In the genomic region with DNA sequence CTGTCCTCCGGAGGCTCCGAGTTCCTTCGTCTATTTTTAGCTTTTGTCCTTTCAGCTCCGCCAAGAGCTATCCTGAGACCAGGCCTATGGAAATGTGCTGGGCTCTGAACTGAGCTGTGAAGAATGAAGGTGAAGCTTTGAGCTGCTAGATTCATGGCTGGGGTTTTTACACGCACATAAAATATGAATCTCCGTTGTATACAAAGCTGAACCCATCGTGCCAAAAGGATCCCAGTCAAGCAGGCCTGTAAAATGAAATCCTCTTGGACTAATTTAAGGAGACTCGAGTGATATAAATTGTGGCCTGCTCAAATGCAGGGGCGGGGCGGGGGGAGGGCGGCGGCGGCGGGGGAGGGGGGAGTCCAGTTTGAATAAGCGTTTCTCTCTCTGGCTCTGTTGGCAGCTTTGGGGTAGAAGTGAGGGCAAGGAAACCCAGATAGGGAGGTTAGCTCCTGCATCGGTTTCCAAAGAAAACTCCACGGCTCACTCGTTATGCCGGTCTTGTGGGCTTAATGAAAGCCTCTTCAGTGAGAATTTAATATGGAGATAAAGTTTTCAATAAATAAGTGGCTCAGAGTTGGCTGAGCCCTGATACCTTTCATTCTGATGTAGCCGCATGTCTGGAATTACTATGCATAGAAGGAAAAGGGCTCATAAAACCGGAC, we compare ENCODE assay signal across 7 mouse cellular contexts.
DNase-seq lines count a peak whose midpoint lies in the region; ATAC-seq and TF ChIP-seq lines count a peak whose summit lies in the region.

No protein-coding gene starts in this region.

- peak; percentile 16 for DNase-seq in MN1 (ENCODE audit: low spot score)
- DNase-seq in brain, embryonic 14.5 days (ENCODE audit: low read depth), result peak; percentile 68
- peak; percentile 53 for DNase-seq in gastrocnemius, adult 18-20 months (ENCODE audit: low spot score)
- DNase-seq in T-cell, adult 2 months (ENCODE audit: low spot score), result no peak

- no peaks in the 10 kb centered on the region for H3K9me3 ChIP-seq in intestine, postnatal 0 days (ENCODE audit: control insufficient read depth)
- H3K9me3 ChIP-seq in liver, embryonic 15.5 days (replicated peaks), result no peaks in the 10 kb centered on the region

- ATAC-seq in intestine, postnatal 0 days, result no peak
- no peak for ATAC-seq in liver, embryonic 15.5 days (ENCODE audit: insufficient read depth)

- peak overlapping the region; percentile 66 for H3K27ac ChIP-seq in intestine, postnatal 0 days (ENCODE audit: low read depth, low read length)
- no peak overlapping the region for H3K27ac ChIP-seq in liver, embryonic 15.5 days (replicated peaks)
- H3K27ac ChIP-seq in small intestine, adult 2 months (ENCODE audit: insufficient read depth, low read depth, low read length), result peak overlapping the region; percentile 16; the same call in 1 of the 2 replicates

- 8% methylated on average over 21 of the region's 21 CpGs for WGBS in intestine, postnatal 0 days
- WGBS in liver, embryonic 15.5 days (ENCODE audit: insufficient replicate concordance), result 46% methylated on average over 21 of the region's 21 CpGs
- WGBS in small intestine, adult 2 months, result 13% methylated on average over 21 of the region's 21 CpGs

- H3K4me1 ChIP-seq in intestine, postnatal 0 days (replicated peaks; ENCODE audit: control insufficient read depth, insufficient read depth, low read length), result no peaks in the 10 kb centered on the region
- no peaks in the 10 kb centered on the region for H3K4me1 ChIP-seq in liver, embryonic 15.5 days (replicated peaks)
- H3K4me1 ChIP-seq in small intestine, adult 2 months (ENCODE audit: control insufficient read depth, insufficient read depth, insufficient read length, low read length), result no peaks in the 10 kb centered on the region; the same call in none of the 2 replicates

- no peak for TF ChIP-seq POLR2A in brain, embryonic 14.5 days (IDR thresholded peaks at IDR 0.05; ENCODE audit: borderline replicate concordance, extremely low read depth, insufficient read depth, insufficient read length, poor library complexity, severe bottlenecking)
- no peak for TF ChIP-seq POLR2A in small intestine, adult 2 months (IDR thresholded peaks at IDR 0.05; ENCODE audit: low read depth, low read length)

- peak overlapping the region; percentile 26; the same call in 1 of the 2 replicates for H3K9ac ChIP-seq in intestine, postnatal 0 days (ENCODE audit: low read depth, low read length)
- no peak overlapping the region for H3K9ac ChIP-seq in liver, embryonic 15.5 days

- H3K36me3 ChIP-seq in intestine, postnatal 0 days (ENCODE audit: control insufficient read depth, insufficient read depth), result no peaks in the 10 kb centered on the region
- H3K36me3 ChIP-seq in liver, embryonic 15.5 days (replicated peaks), result no peaks in the 10 kb centered on the region
- no peaks in the 10 kb centered on the region for H3K36me3 ChIP-seq in small intestine, adult 2 months (ENCODE audit: control insufficient read depth, insufficient read depth, low read length)

- no peaks in the 10 kb centered on the region for H3K27me3 ChIP-seq in intestine, postnatal 0 days (replicated peaks; ENCODE audit: control insufficient read depth, insufficient read depth, low read length)
- H3K27me3 ChIP-seq in liver, embryonic 15.5 days, result no peaks in the 10 kb centered on the region
- no peaks in the 10 kb centered on the region for H3K27me3 ChIP-seq in small intestine, adult 2 months (ENCODE audit: control insufficient read depth, insufficient read depth, low read length)

- no peak for TF ChIP-seq CTCF in brain, embryonic 14.5 days (IDR thresholded peaks at IDR 0.05; ENCODE audit: borderline replicate concordance, extremely low read depth, insufficient read depth, insufficient read length)
- no peak for TF ChIP-seq CTCF in intestine, postnatal 0 days (IDR thresholded peaks at IDR 0.05; ENCODE audit: low read depth)
- no peak for TF ChIP-seq CTCF in small intestine, adult 2 months (IDR thresholded peaks at IDR 0.05; ENCODE audit: extremely low read depth, insufficient read length, insufficient replicate concordance, low read depth, low read length)

- H3K4me3 ChIP-seq in intestine, postnatal 0 days (ENCODE audit: low read depth, low read length), result peak overlapping the region; percentile 28
- no peak overlapping the region for H3K4me3 ChIP-seq in liver, embryonic 15.5 days (replicated peaks)
- H3K4me3 ChIP-seq in small intestine, adult 2 months (ENCODE audit: low read depth, low read length), result 0 out of 2 replicates have a peak overlapping the region, but pooled peaks have one; percentile 18

- peak overlapping the region; percentile 63 for H3K4me2 ChIP-seq in intestine, postnatal 0 days (replicated peaks; ENCODE audit: low read depth)
- H3K4me2 ChIP-seq in liver, embryonic 15.5 days, result 0 out of 2 replicates have a peak overlapping the region, but pooled peaks have one; percentile 3
